Mouse (Mus musculus) stomach, postnatal 0 days (tissue): Measurements from ENCODE around the gene Mok.

Source experiments
- CTCF ChIP-seq: IDR thresholded peaks from 2 replicates; pipeline ENCODE4 v1.5.1; 2016; ENCODE audit warnings: antibody characterized with exemption, low read depth, mild to moderate bottlenecking, moderate library complexity
- EP300 ChIP-seq: optimal IDR thresholded peaks from 2 replicates; pipeline ENCODE3; 2016; ENCODE audit warnings: antibody characterized with exemption

- no peak for TF ChIP-seq EP300
- TF ChIP-seq CTCF: no peak
Measured at GRCm38 (mm10) chr12:110764531-110764930, 76.2 kb downstream of the Mok start.
